Mouse (Mus musculus) limb, embryonic 14.5 days (tissue): ENCODE measurements around the gene Hspa1b. TPM values are rescaled to one million over a fixed set of nuclear protein-coding genes. Genes with fewer than 3 reads are reported as not detected.

Source experiments
- ATAC-seq: fragments of 200-750 bp; cut with Nextera tagmentation; 2 replicates; pipeline ENCODE4 v1.8.0; 2017; ENCODE audit warnings: low read depth, moderate number of reproducible peaks, moderate TSS enrichment; ENCODE audit not compliant: low FRiP score
- DNase-seq: peaks from one replicate; pipeline ENCODE4 v3.0.0-alpha.2; 2015; ENCODE audit warnings: low spot score
- H3K27ac ChIP-seq: fragments of 300-500 bp; sonication (generic); replicated peaks from 2 replicates; pipeline ENCODE4 v1.5.1; 2014; ENCODE audit warnings: low read depth, mild to moderate bottlenecking, low read length, moderate library complexity, mixed read lengths
- H3K27me3 ChIP-seq: fragments of 300-500 bp; sonication (generic); 2 replicates; pipeline ENCODE4 v1.6.1; 2014; ENCODE audit warnings: low read length, mixed read lengths; ENCODE audit not compliant: control insufficient read depth, insufficient read depth
- H3K36me3 ChIP-seq: fragments of 300-500 bp; sonication (generic); 2 replicates; pipeline ENCODE4 v1.6.1; 2014; ENCODE audit warnings: mild to moderate bottlenecking, low read length, moderate library complexity, mixed read lengths; ENCODE audit not compliant: control insufficient read depth, insufficient read depth
- H3K4me1 ChIP-seq: fragments of 300-500 bp; sonication (generic); 2 replicates; pipeline ENCODE4 v1.6.1; 2014; ENCODE audit warnings: antibody characterized with exemption, low read length, mixed read lengths; ENCODE audit not compliant: control insufficient read depth, insufficient read depth
- H3K4me2 ChIP-seq: fragments of 300-500 bp; sonication (generic); replicated peaks from 2 replicates; pipeline ENCODE4 v1.6.1; 2014; ENCODE audit warnings: low read depth, mild to moderate bottlenecking, low read length, moderate library complexity; ENCODE audit not compliant: severe bottlenecking
- H3K4me3 ChIP-seq: fragments of 300-500 bp; sonication (generic); replicated peaks from 2 replicates; pipeline ENCODE4 v1.5.1; 2014; ENCODE audit warnings: low read length
- H3K9ac ChIP-seq: fragments of 300-500 bp; sonication (generic); 2 replicates; pipeline ENCODE4 v1.6.1; 2014; ENCODE audit warnings: mild to moderate bottlenecking, low read depth, low read length, moderate library complexity; ENCODE audit not compliant: severe bottlenecking
- H3K9me3 ChIP-seq: fragments of 300-500 bp; sonication (generic); 2 replicates; pipeline ENCODE4 v1.6.1; 2016; ENCODE audit warnings: low read length; ENCODE audit not compliant: control insufficient read depth
- POLR2A ChIP-seq: fragments of 200-500 bp; IDR thresholded peaks from 2 replicates; pipeline ENCODE4 v1.8.0; 2012; ENCODE audit warnings: inconsistent platforms, mild to moderate bottlenecking, moderate library complexity, borderline replicate concordance; ENCODE audit not compliant: insufficient read depth, insufficient read length; ENCODE audit errors: extremely low read depth
- WGBS: fragments of 180-500 bp; shearing (Covaris S2); extraction: QIAGEN DNeasy Blood & Tissue Kit; methylation state at CpG from one replicate; pipeline ENCODE4 v1.1.7; 2014; 5-methylcytosine and 5-hydroxymethylcytosine counted together
- polyA plus RNA-seq, 2 experiments: library from polyadenylated mRNA; depleted of rRNA in 1 of 2; stranded (reverse) in 1 of 2; unstranded in 1 of 2; fragments of >200 nt; fragmentation: Nextera tagmentation in 1 of 2; extraction: Ambion mirVana in 1 of 2; gene quantifications; 2 replicates each; pipeline versions ENCODE4 v1.2.1 to v1.2.3; 2012 to 2014

The Hspa1b gene
- polyA plus RNA-seq, 2 experiments: 2.2 to 25.6 TPM

- H3K4me2 ChIP-seq: no peak overlapping the region
- H3K27me3 ChIP-seq: no peaks in the 10 kb centered on the region
- DNase-seq (no peak), ATAC-seq (no peak)
- no peaks in the 10 kb centered on the region for H3K9me3 ChIP-seq
- H3K36me3 ChIP-seq: peaks cover 12% of the 10 kb centered on the region
- WGBS: 80% methylated on average over 23 of the region's 24 CpGs
- H3K4me3 ChIP-seq: no peak overlapping the region
- no peak overlapping the region for H3K9ac ChIP-seq
- no peak for TF ChIP-seq POLR2A
- peaks cover 5% of the 10 kb centered on the region for H3K4me1 ChIP-seq
- no peak overlapping the region for H3K27ac ChIP-seq
Observed at GRCm38 (mm10) chr17:34934031-34934430, 25.0 kb downstream of the Hspa1b start.

DNA sequence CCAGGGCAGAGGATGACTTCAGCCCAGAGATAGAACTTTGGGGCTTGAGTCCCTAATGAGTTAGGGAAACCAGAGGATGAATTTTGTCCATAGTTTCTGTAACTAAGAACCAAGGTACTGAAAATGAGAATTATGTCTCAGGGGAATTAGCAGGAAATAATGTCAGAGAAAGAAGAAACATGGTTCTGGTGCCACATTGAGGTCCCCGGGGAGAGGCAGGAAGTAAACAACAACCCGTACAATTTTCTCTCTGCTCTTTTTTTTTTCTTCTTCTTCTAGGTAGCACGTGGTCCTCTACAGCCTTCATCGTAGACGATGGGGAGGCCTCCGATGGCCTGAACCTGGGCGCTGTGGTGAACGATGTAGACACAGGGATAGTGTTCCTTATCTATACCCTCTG lies 26.8 kb downstream of the Hspa1b start:
- WGBS: 92% methylated on average over 8 of the region's 8 CpGs
- no peak for ATAC-seq
- H3K9ac ChIP-seq: peak overlapping the region; percentile 65; the same call in 1 of the 2 replicates

DNA sequence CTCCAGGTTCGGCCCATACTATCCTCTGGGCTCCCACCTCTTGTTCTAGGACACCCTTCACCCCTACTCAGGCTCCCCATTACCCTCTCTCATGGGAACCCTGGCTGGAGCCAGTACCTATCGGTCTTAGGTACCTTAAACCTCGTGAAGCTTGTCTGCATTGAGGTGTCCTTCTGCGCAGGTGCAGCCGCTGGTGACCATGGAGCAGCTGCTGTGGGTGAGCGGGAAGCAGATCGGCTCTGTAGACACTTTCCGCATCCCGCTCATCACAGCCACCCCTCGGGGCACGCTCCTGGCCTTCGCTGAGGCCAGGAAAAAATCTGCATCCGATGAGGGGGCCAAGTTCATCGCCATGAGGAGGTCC lies 27.3 kb downstream of the Hspa1b start:
- WGBS: 9% methylated on average over 14 of the region's 14 CpGs
- H3K36me3 ChIP-seq: peaks cover 12% of the 10 kb centered on the region
- no peaks in the 10 kb centered on the region for H3K27me3 ChIP-seq
- H3K4me2 ChIP-seq: peak overlapping the region; percentile 96
- no peaks in the 10 kb centered on the region for H3K9me3 ChIP-seq
- peaks cover 5% of the 10 kb centered on the region for H3K4me1 ChIP-seq
- no peak overlapping the region for H3K27ac ChIP-seq
- peak overlapping the region; percentile 68 for H3K4me3 ChIP-seq
- peak overlapping the region; percentile 65 for H3K9ac ChIP-seq
- ATAC-seq (no peak), DNase-seq (no peak)
- TF ChIP-seq POLR2A: no peak

More for the DNA sequence above, 26.8 kb downstream of the Hspa1b start:
- Histone ChIP-seq H3K9me3 (no peaks in the 10 kb centered on the region), H3K4me3 (peak overlapping the region; percentile 68), H3K4me2 (peak overlapping the region; percentile 96), H3K27me3 (no peaks in the 10 kb centered on the region), H3K36me3 (peaks cover 12% of the 10 kb centered on the region), H3K27ac (no peak overlapping the region), H3K4me1 (peaks cover 5% of the 10 kb centered on the region)
- no peak for TF ChIP-seq POLR2A
- no peak for DNase-seq

DNA sequence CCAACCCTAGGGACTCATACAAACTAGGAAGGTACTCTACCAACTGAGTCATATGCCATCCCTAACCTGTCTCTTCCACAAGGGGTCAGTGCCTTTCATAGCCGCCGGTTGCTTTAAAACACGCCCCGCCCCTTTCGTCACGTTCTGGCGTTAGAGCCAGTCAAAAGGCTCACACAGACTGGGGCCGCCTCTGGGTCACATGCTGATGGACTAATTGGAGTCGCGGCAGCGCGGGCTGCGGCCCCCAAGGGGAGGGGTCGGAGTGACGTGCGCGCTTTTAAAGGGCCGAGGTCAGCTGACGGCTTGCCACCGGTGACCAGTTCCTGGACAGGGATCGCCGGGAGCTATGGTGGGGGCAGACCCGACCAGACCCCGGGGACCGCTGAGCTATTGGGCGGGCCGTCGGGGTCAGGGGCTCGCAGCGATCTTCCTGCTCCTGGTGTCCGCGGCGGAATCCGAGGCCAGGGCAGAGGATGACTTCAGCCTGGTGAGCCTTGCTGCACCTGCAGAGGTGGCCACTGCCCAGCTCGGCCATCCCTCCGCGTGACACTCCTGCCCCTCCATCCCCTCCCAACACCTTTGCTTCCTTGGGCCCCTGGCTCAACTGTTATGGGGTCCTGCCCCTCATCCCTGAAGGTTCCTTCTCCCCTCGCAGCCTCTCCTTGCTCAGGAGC lies 27.8 kb downstream of the Hspa1b start, which contains the start of gene Neu1:
Gene Neu1 (plus strand): TSS at position 193 of the 674 bp plus-strand sequence.
- TF ChIP-seq POLR2A: no peak
- DNase-seq: peak; percentile 97
- WGBS: under 1% methylated on average over 36 of the region's 38 CpGs
- no peak within 1 kb of the TSS for H3K27ac ChIP-seq
- peaks cover 12% of the 10 kb centered on the region for H3K36me3 ChIP-seq
- ATAC-seq: peak; percentile 97
- peak within 1 kb of the TSS; percentile 96 for H3K4me2 ChIP-seq
- peak within 1 kb of the TSS; percentile 68 for H3K4me3 ChIP-seq
- peak within 1 kb of the TSS; percentile 65 for H3K9ac ChIP-seq
- peaks cover 5% of the 10 kb centered on the region for H3K4me1 ChIP-seq
- no peaks in the 10 kb centered on the region for H3K9me3 ChIP-seq
- no peaks in the 10 kb centered on the region for H3K27me3 ChIP-seq

DNA sequence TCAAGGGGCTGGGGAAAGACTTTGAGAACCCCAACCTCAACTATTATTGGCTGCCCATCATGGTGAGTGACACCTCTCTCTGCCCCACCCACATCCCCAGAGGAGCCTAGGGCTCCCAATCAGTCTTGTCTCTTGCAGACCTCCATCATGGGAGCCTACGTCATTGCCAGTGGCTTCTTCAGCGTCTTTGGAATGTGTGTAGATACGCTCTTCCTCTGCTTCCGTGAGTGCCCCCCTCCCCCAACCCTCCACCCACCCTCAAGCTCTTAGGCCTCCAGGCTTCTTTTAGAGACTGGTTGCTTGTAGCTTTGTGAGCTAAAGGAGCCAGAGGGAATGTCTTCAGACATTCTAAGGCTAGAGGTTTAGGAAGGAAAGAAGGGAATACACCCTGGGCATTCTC lies 30.2 kb downstream of the Hspa1b start:
- Histone ChIP-seq H3K4me3 (no peak overlapping the region), H3K27me3 (no peaks in the 10 kb centered on the region), H3K36me3 (no peaks in the 10 kb centered on the region), H3K4me2 (no peak overlapping the region), H3K27ac (no peak overlapping the region), H3K9me3 (no peaks in the 10 kb centered on the region), H3K9ac (no peak overlapping the region), H3K4me1 (peaks cover 5% of the 10 kb centered on the region)
- DNase-seq (no peak), ATAC-seq (no peak)
- 66% methylated on average over 4 of the region's 4 CpGs for WGBS
- no peak for TF ChIP-seq POLR2A
